Mouse (Mus musculus) lung, embryonic 15.5 days (tissue): Measurements from ENCODE around the gene Tpbgl. TPM values are rescaled to one million over a fixed set of nuclear protein-coding genes. Genes with fewer than 3 reads are reported as not detected.

Source experiments
- ATAC-seq: fragments of 200-750 bp; cut with Nextera tagmentation; 2 replicates; pipeline ENCODE4 v1.8.0; 2017; ENCODE audit warnings: moderate number of reproducible peaks, borderline replicate concordance; ENCODE audit not compliant: low FRiP score, low TSS enrichment; ENCODE audit errors: extremely low read depth
- H3K27ac ChIP-seq: fragments of 300-500 bp; sonication (generic); 2 replicates; pipeline ENCODE4 v1.5.1; 2015; ENCODE audit warnings: moderate library complexity, mild to moderate bottlenecking, inconsistent platforms
- H3K27me3 ChIP-seq: fragments of 300-500 bp; sonication (generic); 2 replicates; pipeline ENCODE4 v1.6.1; 2015; ENCODE audit warnings: inconsistent platforms
- H3K36me3 ChIP-seq: fragments of 300-500 bp; sonication (generic); 2 replicates; pipeline ENCODE4 v1.6.1; 2015; ENCODE audit warnings: inconsistent platforms
- H3K4me1 ChIP-seq: fragments of 300-500 bp; sonication (generic); 2 replicates; pipeline ENCODE4 v1.6.1; 2015; ENCODE audit warnings: inconsistent platforms
- H3K4me2 ChIP-seq: fragments of 300-500 bp; sonication (generic); 2 replicates; pipeline ENCODE4 v1.6.1; 2015; ENCODE audit warnings: inconsistent platforms, mild to moderate bottlenecking, moderate library complexity
- H3K4me3 ChIP-seq: fragments of 300-500 bp; sonication (generic); 2 replicates; pipeline ENCODE4 v1.5.1; 2015; ENCODE audit warnings: mild to moderate bottlenecking, inconsistent platforms
- H3K9ac ChIP-seq: fragments of 300-500 bp; sonication (generic); 2 replicates; pipeline ENCODE4 v1.6.1; 2015; ENCODE audit warnings: inconsistent platforms
- H3K9me3 ChIP-seq: fragments of 300-500 bp; sonication (generic); 2 replicates; pipeline ENCODE4 v1.6.1; 2016; ENCODE audit warnings: inconsistent platforms
- WGBS: fragments of 180-500 bp; shearing (Covaris S2); methylation state at CpG from one replicate; pipeline ENCODE4 v1.1.7; 2015; 5-methylcytosine and 5-hydroxymethylcytosine counted together
- polyA plus RNA-seq: library from polyadenylated mRNA; unstranded; fragments of >200 nt; fragmentation: Nextera tagmentation; extraction: Ambion mirVana; gene quantifications from 2 replicates; pipeline ENCODE4 v1.2.1, GENCODE M21; 2015

The Tpbgl gene
- polyA plus RNA-seq, 1 experiment from 2014 or later: 1.1 TPM

- H3K9me3 ChIP-seq: no peaks in the 10 kb centered on the region
- H3K4me3 ChIP-seq: no peak overlapping the region
- H3K4me1 ChIP-seq: peaks cover 14% of the 10 kb centered on the region
- no peaks in the 10 kb centered on the region for H3K27me3 ChIP-seq
- no peak overlapping the region for H3K27ac ChIP-seq
- H3K36me3 ChIP-seq: no peaks in the 10 kb centered on the region
- ATAC-seq: no peak
- 85% methylated on average over 9 of the region's 9 CpGs for WGBS
- H3K9ac ChIP-seq: no peak overlapping the region
- H3K4me2 ChIP-seq: no peak overlapping the region
Measured at GRCm38 (mm10) chr7:99663507-99664220, 36.8 kb upstream of the Tpbgl start.

GRCm38 (mm10) chr7:99662311-99662710, 35.4 kb upstream of the Tpbgl start:
- H3K4me3 ChIP-seq: no peak overlapping the region
- no peaks in the 10 kb centered on the region for H3K9me3 ChIP-seq
- 69% methylated on average over 2 of the region's 2 CpGs for WGBS
- no peaks in the 10 kb centered on the region for H3K27me3 ChIP-seq
- H3K4me1 ChIP-seq: peaks cover 14% of the 10 kb centered on the region
- no peak for ATAC-seq
- H3K36me3 ChIP-seq: no peaks in the 10 kb centered on the region
- no peak overlapping the region for H3K27ac ChIP-seq
- H3K4me2 ChIP-seq: no peak overlapping the region
- H3K9ac ChIP-seq: no peak overlapping the region

DNA sequence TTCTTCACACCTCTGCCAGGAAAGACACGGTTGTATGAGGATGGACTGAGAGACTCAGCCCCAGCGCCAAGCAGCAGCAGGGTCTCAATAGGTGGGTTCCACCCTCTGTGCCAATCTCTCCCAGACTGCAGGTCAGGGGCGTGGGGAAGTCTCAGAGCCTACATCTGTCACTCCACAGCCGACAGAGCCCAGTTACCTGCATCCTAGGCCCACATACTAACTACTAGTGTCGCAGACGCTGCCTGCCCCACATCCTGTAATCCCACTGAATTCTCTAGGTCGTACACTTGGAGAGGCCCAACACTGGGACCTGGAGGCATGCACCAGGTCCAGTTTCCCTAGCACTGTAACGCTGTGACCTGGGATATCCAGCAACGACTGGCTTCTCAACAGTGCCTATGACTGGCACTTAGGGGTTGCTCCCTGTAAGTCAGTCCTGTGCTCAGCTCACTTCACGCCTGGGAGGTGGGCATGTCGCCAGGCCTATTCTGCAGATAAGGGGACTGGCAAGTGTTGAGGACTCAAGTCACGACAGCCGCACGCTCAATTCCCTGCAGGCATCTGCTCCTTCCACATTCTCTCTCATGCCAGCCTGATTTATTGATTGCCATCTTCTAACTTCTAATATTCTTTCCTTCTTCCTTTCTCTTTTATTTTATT, 34.8 kb upstream of the Tpbgl start:
- Histone ChIP-seq H3K4me1 (peaks cover 14% of the 10 kb centered on the region), H3K9ac (no peak overlapping the region), H3K9me3 (no peaks in the 10 kb centered on the region), H3K4me3 (no peak overlapping the region), H3K27me3 (no peaks in the 10 kb centered on the region), H3K4me2 (no peak overlapping the region), H3K36me3 (no peaks in the 10 kb centered on the region), H3K27ac (no peak overlapping the region)
- no peak for ATAC-seq
- 59% methylated on average over 14 of the region's 14 CpGs for WGBS

GRCm38 (mm10) chr7:99661071-99661470, 34.2 kb upstream of the Tpbgl start:
- no peak for ATAC-seq
- H3K4me2 ChIP-seq: no peak overlapping the region
- no peak overlapping the region for H3K27ac ChIP-seq
- H3K9me3 ChIP-seq: no peaks in the 10 kb centered on the region
- H3K4me3 ChIP-seq: no peak overlapping the region
- no peaks in the 10 kb centered on the region for H3K27me3 ChIP-seq
- peaks cover 14% of the 10 kb centered on the region for H3K4me1 ChIP-seq
- 89% methylated on average over 9 of the region's 9 CpGs for WGBS
- no peak overlapping the region for H3K9ac ChIP-seq
- H3K36me3 ChIP-seq: no peaks in the 10 kb centered on the region

- Histone ChIP-seq H3K27me3 (no peaks in the 10 kb centered on the region), H3K4me2 (no peak overlapping the region), H3K4me1 (peaks cover 5% of the 10 kb centered on the region), H3K9me3 (no peaks in the 10 kb centered on the region), H3K36me3 (no peaks in the 10 kb centered on the region), H3K27ac (no peak overlapping the region), H3K4me3 (no peak overlapping the region), H3K9ac (no peak overlapping the region)
- peak; percentile 77 for ATAC-seq
- 45% methylated on average over 12 of the region's 12 CpGs for whole genome bisulfite sequencing
Measured at GRCm38 (mm10) chr7:99659379-99660029, 32.6 kb upstream of the Tpbgl start.

DNA sequence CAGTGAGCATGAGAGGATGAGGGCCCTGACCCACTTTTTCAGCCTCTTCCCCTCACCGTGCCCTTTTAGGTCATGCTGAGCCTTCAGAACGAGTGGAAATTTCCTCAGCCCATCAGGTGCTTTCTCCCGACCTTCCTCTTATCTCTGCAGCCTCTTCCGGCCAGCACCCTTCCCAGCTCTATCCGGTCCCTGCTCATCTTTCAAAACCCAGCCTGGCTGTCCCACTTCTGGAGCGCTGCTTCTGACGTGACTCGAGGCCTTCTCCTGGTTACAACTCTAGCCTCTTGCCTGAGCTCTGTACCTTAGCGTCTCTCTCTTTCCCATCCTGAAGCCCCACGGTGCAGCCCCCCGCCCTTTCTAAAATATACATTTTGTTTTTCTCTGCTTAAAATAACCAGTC, 27.3 kb upstream of the Tpbgl start:
- H3K36me3 ChIP-seq: no peaks in the 10 kb centered on the region
- no peak overlapping the region for H3K27ac ChIP-seq
- no peaks in the 10 kb centered on the region for H3K27me3 ChIP-seq
- H3K4me1 ChIP-seq: no peaks in the 10 kb centered on the region
- ATAC-seq: no peak
- no peaks in the 10 kb centered on the region for H3K9me3 ChIP-seq
- H3K4me2 ChIP-seq: no peak overlapping the region
- WGBS: 69% methylated on average over 11 of the region's 11 CpGs
- no peak overlapping the region for H3K9ac ChIP-seq
- no peak overlapping the region for H3K4me3 ChIP-seq

GRCm38 (mm10) chr7:99649585-99649984, 22.7 kb upstream of the Tpbgl start:
- H3K27ac ChIP-seq: no peak overlapping the region
- H3K27me3 ChIP-seq: no peaks in the 10 kb centered on the region
- H3K4me3 ChIP-seq: no peak overlapping the region
- ATAC-seq: no peak
- no peaks in the 10 kb centered on the region for H3K36me3 ChIP-seq
- no peak overlapping the region for H3K4me2 ChIP-seq
- H3K9ac ChIP-seq: no peak overlapping the region
- WGBS: 73% methylated on average over 4 of the region's 4 CpGs
- H3K9me3 ChIP-seq: no peaks in the 10 kb centered on the region
- H3K4me1 ChIP-seq: no peaks in the 10 kb centered on the region

DNA sequence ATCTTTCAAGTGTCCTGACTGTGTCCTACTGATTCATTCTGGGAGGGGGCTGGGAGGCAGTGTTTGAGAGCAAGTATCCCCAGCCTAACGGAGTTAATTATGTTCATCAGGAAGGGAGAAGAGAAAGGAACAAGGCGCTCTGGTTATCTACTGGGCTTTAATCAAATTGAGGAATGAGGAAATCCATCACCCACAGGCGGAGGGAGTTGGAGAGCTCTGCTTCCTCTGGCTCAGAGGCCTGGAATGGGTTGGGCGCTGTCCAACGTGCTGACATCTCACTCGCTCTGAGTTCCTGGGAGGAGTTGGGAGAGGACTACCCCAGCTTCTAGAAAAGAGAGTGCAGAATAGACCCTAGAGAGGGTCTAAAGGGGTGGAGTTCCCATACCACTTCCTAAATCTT, 21.7 kb upstream of the Tpbgl start:
- no peak overlapping the region for H3K4me3 ChIP-seq
- no peak overlapping the region for H3K4me2 ChIP-seq
- H3K9me3 ChIP-seq: no peaks in the 10 kb centered on the region
- no peaks in the 10 kb centered on the region for H3K27me3 ChIP-seq
- H3K9ac ChIP-seq: no peak overlapping the region
- no peaks in the 10 kb centered on the region for H3K36me3 ChIP-seq
- no peak overlapping the region for H3K27ac ChIP-seq
- 6% methylated on average over 6 of the region's 6 CpGs for WGBS
- no peak for ATAC-seq
- H3K4me1 ChIP-seq: no peaks in the 10 kb centered on the region

DNA sequence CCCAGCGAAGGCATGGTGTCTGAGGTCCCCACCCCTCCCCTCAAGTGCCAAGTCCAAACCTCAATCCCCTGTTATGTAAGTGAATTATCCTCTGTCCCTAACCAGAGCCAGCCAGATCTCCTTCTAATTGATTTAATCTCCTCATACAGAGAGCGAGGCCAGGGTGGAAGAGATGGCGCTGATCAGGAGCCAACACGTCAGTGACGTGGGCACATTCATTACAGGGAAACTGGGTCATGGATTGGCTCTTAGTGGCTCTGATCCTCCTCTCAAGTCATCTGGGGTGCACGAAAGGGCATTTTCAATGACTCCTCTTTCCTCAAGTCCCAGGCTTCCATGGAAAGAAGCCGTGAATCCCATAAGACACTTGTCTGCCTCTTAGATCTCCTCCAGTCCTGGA, 17.8 kb upstream of the Tpbgl start:
- H3K9me3 ChIP-seq: no peaks in the 10 kb centered on the region
- no peaks in the 10 kb centered on the region for H3K4me1 ChIP-seq
- 69% methylated on average over 7 of the region's 7 CpGs for WGBS
- H3K27me3 ChIP-seq: no peaks in the 10 kb centered on the region
- no peak for ATAC-seq
- no peak overlapping the region for H3K4me3 ChIP-seq
- H3K4me2 ChIP-seq: no peak overlapping the region
- H3K27ac ChIP-seq: no peak overlapping the region
- no peak overlapping the region for H3K9ac ChIP-seq
- no peaks in the 10 kb centered on the region for H3K36me3 ChIP-seq

DNA sequence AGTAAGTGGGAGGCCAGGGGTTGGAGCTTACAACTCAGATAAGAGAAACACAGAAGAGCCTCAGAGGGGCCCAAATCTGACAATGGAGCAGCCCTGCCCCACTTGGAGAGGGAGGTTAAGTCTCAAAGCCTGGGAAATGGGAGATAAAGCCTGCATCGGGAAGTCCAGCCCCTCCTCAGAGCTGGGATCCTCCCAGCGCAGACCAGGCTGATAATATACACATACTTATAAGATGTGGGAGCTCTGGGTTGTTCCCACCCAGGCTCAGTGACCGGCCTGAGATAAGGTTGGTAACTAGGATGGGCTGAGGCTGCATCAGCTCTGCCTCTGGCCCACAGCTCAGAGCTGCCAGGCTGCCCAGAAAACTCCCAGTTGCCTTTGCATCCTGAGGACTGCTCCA, 15.2 kb upstream of the Tpbgl start:
- no peaks in the 10 kb centered on the region for H3K4me1 ChIP-seq
- no peak overlapping the region for H3K27ac ChIP-seq
- no peaks in the 10 kb centered on the region for H3K36me3 ChIP-seq
- no peak overlapping the region for H3K9ac ChIP-seq
- ATAC-seq: no peak; the same call in 1 of the 2 replicates
- H3K27me3 ChIP-seq: no peaks in the 10 kb centered on the region
- no peak overlapping the region for H3K4me2 ChIP-seq
- 20% methylated on average over 3 of the region's 3 CpGs for WGBS
- H3K4me3 ChIP-seq: no peak overlapping the region
- H3K9me3 ChIP-seq: no peaks in the 10 kb centered on the region

DNA sequence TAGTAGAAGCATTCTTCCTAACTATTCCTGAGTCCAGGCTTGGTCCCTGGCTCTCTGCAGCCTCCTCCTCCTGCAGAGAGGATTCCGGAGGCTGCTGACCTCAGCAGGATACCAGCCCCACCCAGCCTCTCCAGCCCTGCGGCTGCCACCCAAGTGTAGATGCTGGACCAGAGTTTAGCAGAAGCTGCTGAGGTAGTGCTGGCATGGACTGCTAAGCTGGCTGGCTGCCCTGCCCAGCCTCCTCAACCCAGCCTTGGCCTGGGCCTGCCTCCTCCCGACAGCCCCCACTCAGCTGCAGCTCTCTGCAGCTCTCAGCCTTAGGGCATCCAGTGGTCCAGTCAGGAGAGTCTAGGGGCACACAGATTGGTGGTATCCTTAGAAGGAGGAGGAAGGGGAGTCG, 14.3 kb upstream of the Tpbgl start:
- Histone ChIP-seq H3K4me3 (no peak overlapping the region), H3K36me3 (no peaks in the 10 kb centered on the region), H3K27me3 (no peaks in the 10 kb centered on the region), H3K4me1 (no peaks in the 10 kb centered on the region), H3K27ac (no peak overlapping the region), H3K4me2 (no peak overlapping the region), H3K9ac (no peak overlapping the region), H3K9me3 (no peaks in the 10 kb centered on the region)
- 33% methylated on average over 4 of the region's 4 CpGs for WGBS
- no peak for ATAC-seq

- Histone ChIP-seq H3K9ac (no peak overlapping the region), H3K4me1 (no peaks in the 10 kb centered on the region), H3K36me3 (no peaks in the 10 kb centered on the region), H3K9me3 (no peaks in the 10 kb centered on the region), H3K4me3 (no peak overlapping the region), H3K27ac (no peak overlapping the region), H3K27me3 (peaks cover 9% of the 10 kb centered on the region), H3K4me2 (no peak overlapping the region)
- no peak for ATAC-seq
- WGBS: 65% methylated on average over 8 of the region's 8 CpGs
Measured at GRCm38 (mm10) chr7:99633966-99634665, 7.2 kb upstream of the Tpbgl start.
